Mouse (Mus musculus) cerebellum, adult 2 months (tissue): ENCODE data around the gene Grb10.

Source experiments
- CTCF ChIP-seq: fragments of 200-500 bp; IDR thresholded peaks from 2 replicates; pipeline ENCODE4 v1.5.1; 2011; ENCODE audit warnings: low read depth, mild to moderate bottlenecking, control low read depth, low read length, moderate library complexity, borderline replicate concordance; ENCODE audit not compliant: insufficient read depth
- POLR2A ChIP-seq: fragments of 200-500 bp; IDR thresholded peaks from 2 replicates; pipeline ENCODE4 v1.6.1; 2011; ENCODE audit warnings: low read length, control low read depth, borderline replicate concordance; ENCODE audit not compliant: insufficient read depth

DNA sequence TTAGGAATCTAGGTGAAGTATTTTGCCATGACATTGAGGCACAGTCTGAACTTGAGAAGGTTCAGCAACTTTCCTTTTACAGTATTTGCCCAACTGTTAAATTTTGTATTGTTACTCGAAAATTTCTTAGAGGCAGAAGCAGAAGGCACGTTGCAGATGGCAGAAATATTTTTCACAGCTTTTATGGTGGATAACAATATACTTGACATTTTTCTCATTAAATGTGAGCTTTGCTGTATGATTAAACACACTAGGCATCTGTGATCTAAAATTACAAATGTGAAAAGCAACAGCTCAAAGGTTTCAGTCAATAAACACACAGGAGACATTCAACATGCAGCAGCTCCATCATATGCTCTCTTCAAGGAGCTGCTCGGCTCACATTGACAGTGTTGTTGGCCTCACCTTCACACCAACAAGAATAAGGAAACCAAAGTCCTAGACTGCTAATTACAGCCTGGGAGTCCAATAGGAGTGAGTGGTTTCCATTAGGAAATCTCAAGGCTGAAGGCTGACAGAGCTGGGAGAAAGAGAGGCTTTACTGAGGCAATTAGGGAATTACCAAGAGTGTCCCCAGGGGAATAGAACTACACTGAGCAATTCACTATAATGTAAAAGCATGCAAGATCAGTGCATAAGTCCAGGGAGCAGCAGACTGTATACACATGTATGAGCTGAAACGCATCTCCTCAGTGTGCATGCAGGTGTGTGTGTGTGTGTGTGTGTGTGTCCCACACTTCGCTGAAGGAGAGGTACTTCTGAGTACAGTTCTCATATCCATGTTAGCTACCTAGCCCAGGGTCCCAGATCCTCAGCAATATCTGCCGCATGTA is 35.1 kb upstream of the Grb10 start:
- TF ChIP-seq CTCF (no peak), POLR2A (no peak)
